Mouse (Mus musculus): ENCODE data around the gene Adamts7.

The Adamts7 gene

GRCm38 (mm10) chr9:90257220-90257619 lies 94.4 kb downstream of the Adamts7 start:
- DNase-seq (ENCODE audit: low spot score in 2 of 2) = no peak

Data from spleen, postnatal 10 days (tissue).